In the genomic region with DNA sequence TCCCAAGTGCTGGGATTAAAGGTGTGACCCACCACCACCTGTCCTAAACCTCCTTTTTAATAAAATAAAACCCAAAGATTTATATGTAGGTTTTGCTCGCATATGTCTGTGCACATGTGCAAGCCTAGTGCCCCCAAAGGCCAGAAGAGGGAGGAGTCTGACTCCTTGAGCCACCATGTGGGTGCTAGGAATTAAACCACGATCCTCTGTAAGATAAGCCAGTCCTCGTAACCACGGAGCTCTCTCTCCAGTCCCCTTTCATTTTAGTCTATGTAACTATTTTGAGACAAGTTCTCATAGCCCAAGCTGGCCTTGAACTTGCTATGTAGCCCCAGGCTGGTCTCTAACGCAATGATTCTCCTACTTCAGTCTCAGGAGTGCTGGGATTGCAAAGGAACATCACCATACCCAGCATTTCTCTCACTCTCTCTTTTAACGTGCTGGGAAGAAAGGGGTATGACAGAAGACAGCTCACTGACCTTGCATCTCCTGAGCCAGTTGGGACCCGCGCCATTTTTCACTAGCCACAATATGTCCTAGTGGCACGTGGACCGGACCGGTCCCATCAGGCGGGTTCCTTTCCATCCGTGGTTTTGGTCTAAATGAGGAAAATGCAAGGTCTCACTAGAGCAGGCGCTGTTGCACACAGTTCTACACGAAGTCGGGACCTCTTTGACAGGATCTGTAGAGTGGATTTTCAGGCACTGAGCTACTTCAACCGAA, we compare ENCODE assay signal across 9 mouse cellular contexts. TPM values are rescaled to one million over a fixed set of nuclear protein-coding genes. Genes with fewer than 3 reads are reported as not detected.
A peak's percentile ranks its signal among the peaks of the same experiment; 100 is the strongest.
DNase-seq lines count a peak whose midpoint lies in the region; ATAC-seq and TF ChIP-seq lines count a peak whose summit lies in the region.
"Had no signal": no experiment of that assay in that cellular context is flagged by ENCODE, and none has a peak within 500 bp of the region (broad histone marks: within the 10 kb centered on the region; RNA-seq: fewer than 3 reads in every experiment).

No protein-coding gene starts in this region.

- no peak for TF ChIP-seq EP300 in heart, postnatal 0 days (IDR thresholded peaks at IDR 0.05; ENCODE audit: low read depth)
- TF ChIP-seq EP300 in stomach, postnatal 0 days (optimal IDR thresholded peaks at IDR 0.05): no peak

- ATAC-seq in heart, postnatal 0 days (ENCODE audit: insufficient read depth, low read depth): 0 out of 2 replicates have a peak, but pooled peaks have one; percentile 1
- peak; percentile 5 for ATAC-seq in liver, embryonic 15.5 days (ENCODE audit: insufficient read depth)
- ATAC-seq in stomach, postnatal 0 days (ENCODE audit: low FRiP score, low TSS enrichment): no peak

- 9% methylated on average over 17 of the region's 17 CpGs for WGBS in heart, postnatal 0 days
- 2% methylated on average over 17 of the region's 17 CpGs for WGBS in liver, embryonic 15.5 days (ENCODE audit: insufficient replicate concordance)
- 9% methylated on average over 17 of the region's 17 CpGs for WGBS in stomach, postnatal 0 days

- peaks cover 66% of the 10 kb centered on the region for H3K36me3 ChIP-seq in E14TG2a.4 (ENCODE audit: insufficient read depth, low read length)
- H3K36me3 ChIP-seq in heart, postnatal 0 days (replicated peaks; ENCODE audit: control insufficient read depth, insufficient read depth, low read length): peaks cover 20% of the 10 kb centered on the region
- peaks cover 57% of the 10 kb centered on the region for H3K36me3 ChIP-seq in liver, embryonic 15.5 days (replicated peaks)
- peaks cover 3% of the 10 kb centered on the region; the same call in 1 of the 2 replicates for H3K36me3 ChIP-seq in stomach, postnatal 0 days (ENCODE audit: control insufficient read depth, insufficient read depth, low read length)

- peak; percentile 93 for DNase-seq in heart, adult 11 months
- no peak for DNase-seq in heart, adult 8-10 months (ENCODE audit: low spot score)
- DNase-seq in heart, postnatal 0 days (ENCODE audit: low spot score): no peak
- peak; percentile 26 for DNase-seq in stomach, postnatal 0 days (ENCODE audit: low spot score)
- DNase-seq in left cerebral cortex, postnatal 36 days (ENCODE audit: low spot score in 2 of 2): no peak

- H3K9me3 ChIP-seq in E14TG2a.4 (ENCODE audit: low read length): no peaks in the 10 kb centered on the region
- no peaks in the 10 kb centered on the region for H3K9me3 ChIP-seq in heart, postnatal 0 days (replicated peaks; ENCODE audit: control insufficient read depth, low read length)
- no peaks in the 10 kb centered on the region for H3K9me3 ChIP-seq in liver, embryonic 15.5 days (replicated peaks)
- H3K9me3 ChIP-seq in stomach, postnatal 0 days (ENCODE audit: control insufficient read depth, low read length): no peaks in the 10 kb centered on the region

- H3K27ac ChIP-seq in cortical plate, adult 2 months (ENCODE audit: insufficient read depth, low read length): no peak overlapping the region
- no peak overlapping the region for H3K27ac ChIP-seq in heart, postnatal 0 days (ENCODE audit: low read depth)
- peak overlapping the region; percentile 67 for H3K27ac ChIP-seq in liver, embryonic 15.5 days (replicated peaks)
- H3K27ac ChIP-seq in stomach, postnatal 0 days (replicated peaks): no peak overlapping the region

- H3K9ac ChIP-seq in heart, postnatal 0 days (replicated peaks; ENCODE audit: low read depth, low read length): peak overlapping the region; percentile 53
- H3K9ac ChIP-seq in liver, embryonic 15.5 days: peak overlapping the region; percentile 71
- peak overlapping the region; percentile 65 for H3K9ac ChIP-seq in stomach, postnatal 0 days (ENCODE audit: low read length)

- intact Hi-C loops in left cerebral cortex, postnatal 36 days (cut with DNase I): no loop called here

- peak overlapping the region; percentile 72 for H3K4me2 ChIP-seq in heart, postnatal 0 days (ENCODE audit: low read depth, low read length)
- H3K4me2 ChIP-seq in liver, embryonic 15.5 days: peak overlapping the region; percentile 84
- H3K4me2 ChIP-seq in stomach, postnatal 0 days (replicated peaks; ENCODE audit: low read depth): peak overlapping the region; percentile 68

- H3K27me3 ChIP-seq in E14TG2a.4 (ENCODE audit: insufficient read depth, low read length): no peaks in the 10 kb centered on the region
- no peaks in the 10 kb centered on the region for H3K27me3 ChIP-seq in heart, postnatal 0 days (ENCODE audit: control insufficient read depth, insufficient read depth, low read length)
- H3K27me3 ChIP-seq in liver, embryonic 15.5 days: no peaks in the 10 kb centered on the region
- H3K27me3 ChIP-seq in stomach, postnatal 0 days (ENCODE audit: control insufficient read depth, insufficient read depth, low read length): no peaks in the 10 kb centered on the region

- peak overlapping the region; percentile 96 for H3K4me3 ChIP-seq in E14TG2a.4 (replicated peaks; ENCODE audit: low read length)
- peak overlapping the region; percentile 79 for H3K4me3 ChIP-seq in cortical plate, adult 2 months (ENCODE audit: insufficient read depth, low read length)
- H3K4me3 ChIP-seq in heart, postnatal 0 days (ENCODE audit: low read depth, low read length): peak overlapping the region; percentile 81
- H3K4me3 ChIP-seq in liver, embryonic 15.5 days (replicated peaks): peak overlapping the region; percentile 73
- H3K4me3 ChIP-seq in stomach, postnatal 0 days (ENCODE audit: low read depth, low read length): peak overlapping the region; percentile 71

- no peak for TF ChIP-seq CTCF in E14TG2a.4 (conservative IDR thresholded peaks at IDR 0.05; ENCODE audit: low read length)
- no peak for TF ChIP-seq CTCF in cortical plate, adult 2 months (IDR thresholded peaks at IDR 0.05; ENCODE audit: extremely low read depth, insufficient read depth, low read length)
- TF ChIP-seq CTCF in heart, postnatal 0 days (IDR thresholded peaks at IDR 0.05; ENCODE audit: low read depth): no peak
- TF ChIP-seq CTCF in stomach, postnatal 0 days (IDR thresholded peaks at IDR 0.05; ENCODE audit: low read depth): no peak

- peaks cover 59% of the 10 kb centered on the region for H3K4me1 ChIP-seq in E14TG2a.4 (replicated peaks; ENCODE audit: low read depth, low read length)
- no peaks in the 10 kb centered on the region for H3K4me1 ChIP-seq in cortical plate, adult 2 months (ENCODE audit: control insufficient read depth, insufficient read depth, low read length)
- H3K4me1 ChIP-seq in heart, postnatal 0 days (ENCODE audit: control insufficient read depth, insufficient read depth): peaks cover 16% of the 10 kb centered on the region
- H3K4me1 ChIP-seq in liver, embryonic 15.5 days (replicated peaks): peaks cover 31% of the 10 kb centered on the region
- H3K4me1 ChIP-seq in stomach, postnatal 0 days (replicated peaks; ENCODE audit: control insufficient read depth, insufficient read depth): peaks cover 2% of the 10 kb centered on the region

- no peak for TF ChIP-seq POLR2A in cortical plate, adult 2 months (IDR thresholded peaks at IDR 0.05; ENCODE audit: extremely low read depth, insufficient read depth, low read length)

RNA-seq across cellular contexts. Expression of a gene that starts 0.7 kb away (rescaled TPM):
- 1 to 10 TPM; 1.3 to 2.0 (median 1.7) TPM for total RNA-seq in heart, adult 8-10 months (2022)
- 5.7 and 6.3 TPM in 2 replicates for polyA plus RNA-seq in cortical plate, adult 2 months (2012; rRNA removed)
- total RNA-seq in heart, postnatal 0 days (2014; rRNA removed; ENCODE audit: low replicate concordance): 1.7 and 10.3 TPM in 2 replicates
- polyA plus RNA-seq in heart, postnatal 0 days (2015; fragmentation: Nextera tagmentation; extraction: Ambion mirVana): 8.2 and 8.7 TPM in 2 replicates
- polyA plus RNA-seq in liver, embryonic 15.5 days (2015; fragmentation: Nextera tagmentation; extraction: Ambion mirVana): 18.5 and 19.7 TPM in 2 replicates
- polyA plus RNA-seq in stomach, postnatal 0 days (2015; fragmentation: Nextera tagmentation; extraction: Ambion mirVana): 8.8 and 9.3 TPM in 2 replicates
- total RNA-seq in left cerebral cortex, postnatal 36 days (2021): 1 to 10 TPM; 5.5 to 7.4 TPM

RNA-seq across cellular contexts. Expression of a gene that starts 0.9 kb away (rescaled TPM):
- total RNA-seq in heart, adult 8-10 months (2022): 10 to 100 TPM; 13.2 to 19.3 (median 15.6) TPM
- 27.9 and 29.6 TPM in 2 replicates for polyA plus RNA-seq in cortical plate, adult 2 months (2012; rRNA removed)
- total RNA-seq in heart, postnatal 0 days (2014; rRNA removed; ENCODE audit: low replicate concordance): 8.6 and 34.4 TPM in 2 replicates
- polyA plus RNA-seq in heart, postnatal 0 days (2015; fragmentation: Nextera tagmentation; extraction: Ambion mirVana): 21.6 and 22.7 TPM in 2 replicates
- polyA plus RNA-seq in liver, embryonic 15.5 days (2015; fragmentation: Nextera tagmentation; extraction: Ambion mirVana): 19.1 and 19.4 TPM in 2 replicates
- polyA plus RNA-seq in stomach, postnatal 0 days (2015; fragmentation: Nextera tagmentation; extraction: Ambion mirVana): 11.7 and 12.3 TPM in 2 replicates
- total RNA-seq in left cerebral cortex, postnatal 36 days (2021): 10 to 100 TPM; 13.0 to 21.6 TPM

RNA-seq across cellular contexts. Expression of a gene that starts 52.7 kb away (rescaled TPM):
- not detected for total RNA-seq in heart, adult 8-10 months (2022)
- 0.06 TPM in 1 of 2 replicates, not detected in the other for polyA plus RNA-seq in cortical plate, adult 2 months (2012; rRNA removed)
- 0.27 TPM in 1 of 2 replicates, not detected in the other for total RNA-seq in heart, postnatal 0 days (2014; rRNA removed; ENCODE audit: low replicate concordance)
- polyA plus RNA-seq in heart, postnatal 0 days (2015; fragmentation: Nextera tagmentation; extraction: Ambion mirVana): 0.20 and 0.22 TPM in 2 replicates
- polyA plus RNA-seq in liver, embryonic 15.5 days (2015; fragmentation: Nextera tagmentation; extraction: Ambion mirVana): 1.8 and 2.1 TPM in 2 replicates
- 0.13 and 0.30 TPM in 2 replicates for polyA plus RNA-seq in stomach, postnatal 0 days (2015; fragmentation: Nextera tagmentation; extraction: Ambion mirVana)
- total RNA-seq in left cerebral cortex, postnatal 36 days (2021): not detected
- total RNA-seq: left cerebral cortex, postnatal 14 days had no signal

Comparison
In these comparisons a context has a peak if more than half of its experiments do, and no peak if none do; other contexts are left out.
1. DNase-seq: peak in heart, adult 11 months (single experiment) and stomach, postnatal 0 days (single experiment); none in heart, adult 8-10 months (single experiment), heart, postnatal 0 days (single experiment) and left cerebral cortex, postnatal 36 days (0 of 2).
2. Peak in every context shown above with its lines, with median percentiles within 50 percentile points of each other: H3K4me3 ChIP-seq, H3K4me2 ChIP-seq and H3K9ac ChIP-seq.